Mouse (Mus musculus): ENCODE measurements around the gene Ibtk.

The Ibtk gene

GRCm38 (mm10) chr9:85701981-85702380, 47.2 kb downstream of the Ibtk start:
- DNase-seq (ENCODE audit: low spot score), result no peak

DNA sequence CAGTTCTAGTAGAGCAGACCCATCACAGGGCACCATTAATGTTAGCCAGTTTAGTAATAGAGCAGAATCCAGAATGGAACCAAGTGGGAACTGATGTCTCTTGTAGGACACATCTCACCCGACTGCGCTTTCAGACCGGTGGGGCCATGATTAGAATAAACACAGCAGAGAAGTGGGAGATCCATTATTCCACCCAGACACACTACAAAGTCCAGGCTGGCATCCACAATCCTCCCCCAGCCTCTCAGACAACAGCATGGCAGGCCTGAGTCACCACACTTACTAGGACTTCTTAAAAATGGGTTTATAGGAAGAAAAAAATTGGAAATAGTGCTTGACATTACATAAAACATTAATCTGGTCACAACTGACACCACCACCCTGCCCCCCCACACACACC, 53.5 kb downstream of the Ibtk start:
- no peak for DNase-seq (ENCODE audit: low spot score)

DNA sequence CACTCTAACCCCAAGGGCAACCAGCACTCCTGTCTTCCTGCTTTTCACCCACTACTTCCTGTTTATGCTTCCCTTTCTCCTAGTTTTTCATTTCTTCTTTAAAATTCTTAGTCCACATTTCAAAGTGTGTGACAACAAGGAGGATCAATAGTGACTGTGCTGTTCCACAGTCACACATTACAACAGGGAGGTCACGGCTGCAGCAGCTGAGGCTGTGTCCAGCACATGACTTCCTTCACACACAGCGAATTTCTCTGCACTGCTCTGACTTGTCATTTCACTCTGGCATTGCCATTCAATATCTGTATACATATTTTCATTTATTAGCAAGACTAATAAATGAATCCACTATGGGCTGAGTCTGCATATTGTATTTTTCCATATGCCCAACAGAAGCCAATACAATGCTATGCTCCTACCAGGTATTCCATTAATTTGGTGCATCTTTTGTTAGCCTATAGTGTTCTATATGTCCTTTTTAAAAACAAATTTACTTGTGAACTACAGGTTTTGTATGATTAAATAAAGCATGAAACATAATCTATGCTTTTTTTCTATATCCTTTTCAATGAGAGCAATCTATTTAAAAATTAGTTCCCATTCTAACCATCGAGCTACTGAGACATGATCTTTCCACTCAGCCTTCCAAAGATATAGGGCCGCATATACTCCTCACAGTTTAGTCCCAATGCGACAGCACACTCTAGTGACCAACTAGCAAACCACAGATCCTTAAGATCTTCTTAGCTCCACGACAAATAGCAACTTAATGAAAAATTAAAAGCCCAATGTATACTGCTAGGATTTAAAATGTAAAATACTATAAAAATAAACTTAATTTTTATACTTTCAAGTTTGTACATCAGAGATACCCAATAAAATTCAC, 55.7 kb downstream of the Ibtk start:
- no peak for DNase-seq (ENCODE audit: low spot score)

DNA sequence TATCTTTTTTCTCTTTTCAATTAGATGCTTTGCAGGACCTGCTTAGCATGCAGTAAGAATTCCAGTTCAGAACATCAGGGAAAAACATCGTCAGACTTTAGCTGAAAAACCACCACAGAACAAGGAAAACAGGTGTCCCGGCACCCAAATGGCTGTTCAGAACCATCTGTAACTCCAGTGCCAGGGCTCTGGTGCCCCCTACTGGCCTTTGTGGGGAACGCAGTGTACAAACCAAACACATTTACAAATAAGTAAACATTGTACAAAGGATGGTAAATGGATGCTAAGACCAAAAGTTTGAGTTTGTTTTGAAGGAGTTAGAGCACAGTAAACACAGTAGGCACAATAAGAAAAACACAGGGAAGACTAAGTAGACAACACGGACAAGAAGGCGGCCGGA, 64.1 kb downstream of the Ibtk start:
- DNase-seq (ENCODE audit: low spot score), result peak; percentile 29

DNA sequence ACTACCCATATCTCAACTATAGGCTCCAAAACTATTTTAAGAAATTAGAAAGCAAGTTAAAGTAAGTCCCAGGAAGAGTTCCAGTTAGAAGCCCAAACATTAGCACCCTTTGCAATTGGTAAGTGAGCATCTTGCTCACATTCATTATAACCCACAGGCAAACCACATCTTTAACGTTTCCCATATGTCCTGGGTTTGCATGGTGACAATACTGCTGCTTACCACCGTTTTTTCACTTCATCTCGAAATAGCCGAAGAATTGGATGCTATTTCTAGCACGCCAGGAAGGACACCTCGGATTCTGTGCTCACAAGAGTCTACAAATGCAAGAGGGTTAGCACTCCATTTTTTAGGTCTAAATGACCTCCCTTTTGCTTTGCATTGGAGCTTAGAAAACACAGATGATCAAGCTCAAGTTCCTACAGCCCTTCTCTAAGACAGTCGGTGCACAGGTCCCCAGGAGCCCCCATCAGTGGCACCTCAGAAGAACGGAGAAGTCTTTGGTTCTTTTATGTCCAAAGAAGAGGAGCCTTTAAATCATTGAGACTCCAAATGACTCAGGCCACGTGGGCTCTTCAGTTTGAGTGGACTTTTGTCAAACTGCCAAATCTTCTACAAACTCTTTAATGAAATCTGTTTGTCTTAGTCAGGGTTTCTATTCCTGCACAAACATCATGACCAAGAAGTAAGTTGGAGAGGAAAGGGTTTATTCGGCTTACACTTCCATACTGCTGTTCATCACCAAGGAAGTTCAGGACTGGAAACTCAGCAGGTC, 73.8 kb downstream of the Ibtk start:
- no peak for DNase-seq (ENCODE audit: low spot score)

- DNase-seq (ENCODE audit: low spot score), result no peak
These were observed 75.1 kb downstream of the Ibtk start for GRCm38 (mm10) chr9:85673907-85674481.

DNA sequence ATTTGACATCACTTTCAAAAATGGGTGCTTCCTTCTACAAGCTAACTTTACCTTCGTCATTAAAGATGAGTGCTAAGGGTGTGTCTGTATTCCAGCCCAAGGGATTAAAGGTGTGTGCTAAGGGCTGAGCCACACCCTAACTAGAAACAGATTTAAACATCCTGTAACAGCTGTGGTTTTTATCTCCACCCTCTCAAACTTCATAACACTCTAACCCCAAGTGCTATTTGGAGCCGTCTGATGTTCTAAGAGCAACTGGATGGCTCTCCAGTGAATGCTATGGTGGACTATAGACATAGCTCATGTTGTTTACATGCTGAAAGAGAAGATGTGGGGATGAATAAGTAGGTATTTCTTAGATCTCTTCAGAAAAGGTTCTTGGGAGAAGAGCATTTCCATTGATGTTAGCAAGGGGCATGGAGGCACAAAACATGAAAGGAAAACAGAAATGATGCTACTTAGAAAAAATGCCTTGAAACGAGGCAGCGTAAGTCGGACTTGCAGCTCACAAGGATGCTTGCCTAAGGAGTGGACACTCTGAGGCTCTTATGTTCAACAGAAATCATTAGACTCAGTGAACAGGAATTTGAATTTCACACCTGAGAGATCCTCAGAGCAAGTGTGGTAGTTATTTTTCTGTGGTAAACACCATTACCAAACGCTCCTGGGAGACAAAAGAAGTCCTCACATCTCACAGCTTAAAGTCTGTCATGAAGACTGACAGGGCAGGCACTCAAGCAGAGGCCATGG, 77.4 kb downstream of the Ibtk start:
- DNase-seq (ENCODE audit: low spot score), result no peak

GRCm38 (mm10) chr9:85664316-85664715, 84.8 kb downstream of the Ibtk start:
- DNase-seq (ENCODE audit: low spot score), result no peak

DNA sequence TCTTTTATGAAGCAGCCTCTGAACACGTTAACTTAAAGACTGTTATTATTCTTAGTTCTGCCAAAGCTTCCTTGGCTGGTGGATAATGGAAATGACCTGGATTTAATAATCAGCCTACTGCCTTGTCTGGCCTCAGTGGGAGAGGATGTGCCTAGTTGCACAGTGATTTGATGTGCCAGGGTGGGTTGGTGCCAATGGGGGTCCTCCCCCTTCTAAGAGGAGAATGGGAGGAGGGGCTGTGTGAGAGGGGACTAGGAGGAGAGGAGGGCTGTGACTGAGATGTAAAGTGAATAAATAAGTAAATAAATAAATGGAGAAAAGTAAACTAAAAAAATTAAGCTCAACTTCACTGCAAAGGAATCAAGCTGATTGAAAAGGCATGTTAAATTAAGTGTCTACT, 85.3 kb downstream of the Ibtk start:
- DNase-seq (ENCODE audit: low spot score), result no peak

DNA sequence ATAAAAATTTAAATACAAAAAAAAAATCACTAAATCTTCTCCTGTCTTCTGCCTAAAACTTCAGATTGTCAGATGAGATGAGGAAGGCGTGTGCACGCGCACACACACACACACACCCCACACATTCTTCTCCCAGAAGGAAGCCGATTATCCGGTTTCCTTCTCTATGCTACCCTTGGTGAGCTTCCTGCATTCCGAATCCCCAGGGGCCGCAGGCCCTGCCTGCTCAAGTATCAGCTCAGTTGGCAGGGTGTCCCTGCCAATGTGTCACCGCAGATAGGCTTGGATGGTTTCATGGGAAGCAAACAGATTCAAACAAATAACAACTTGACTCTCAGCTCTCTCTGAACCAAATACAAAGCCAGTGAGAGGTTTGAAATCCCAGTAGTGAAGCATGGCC, 86.0 kb downstream of the Ibtk start:
- no peak for DNase-seq (ENCODE audit: low spot score)

DNA sequence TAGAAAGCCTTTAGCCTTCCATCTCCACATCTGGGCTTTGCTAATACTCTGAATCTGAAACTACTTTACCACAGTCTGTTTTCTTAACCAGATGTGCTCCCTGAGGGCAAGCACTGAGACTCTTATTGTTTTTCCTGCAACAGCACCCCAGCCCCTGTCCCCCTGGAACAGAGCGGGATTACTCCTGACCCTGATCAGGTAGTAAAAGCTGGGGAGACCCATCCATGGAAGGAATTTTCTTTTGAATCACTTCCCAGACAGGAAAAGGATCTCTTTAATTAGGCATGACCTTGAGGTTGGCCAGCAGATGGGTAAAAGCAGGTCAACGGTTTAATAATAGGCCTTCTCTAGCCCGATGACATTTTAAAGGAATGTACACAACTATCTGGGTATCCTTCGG, 95.7 kb downstream of the Ibtk start:
- no peak for DNase-seq (ENCODE audit: low spot score)

DNA sequence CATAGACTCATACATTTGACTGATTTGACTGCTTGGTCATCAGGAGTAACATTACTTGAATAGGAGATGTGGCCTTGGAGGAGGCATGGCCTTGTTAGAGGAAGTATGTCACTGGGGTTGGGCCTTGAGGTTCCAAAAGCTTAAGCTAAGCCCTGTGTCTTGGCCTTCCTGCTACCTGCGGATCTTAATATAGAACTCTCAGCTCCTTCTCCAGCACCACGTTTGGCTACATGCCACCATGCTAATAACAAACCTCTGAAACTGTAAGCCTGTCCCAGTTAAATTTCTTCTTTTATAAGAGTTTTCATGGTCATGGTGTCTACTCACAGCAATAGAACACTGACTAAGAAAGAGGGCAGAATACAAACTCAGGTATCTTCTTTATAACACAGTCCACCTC, 110.9 kb downstream of the Ibtk start:
- no peak for DNase-seq (ENCODE audit: low spot score)
